Mouse (Mus musculus) macrophage (primary cell): ENCODE results near the gene Poc1b. TPM values are rescaled to one million over a fixed set of nuclear protein-coding genes. Genes with fewer than 3 reads are reported as not detected.

ENCODE experiments used
- H3K27ac ChIP-seq: fragments of 350-480 bp; formaldehyde crosslinking; 2 replicates; pipeline ENCODE4 v1.9.0; 2021
- H3K36me3 ChIP-seq: fragments of 350-480 bp; formaldehyde crosslinking; 2 replicates; pipeline ENCODE4 v1.9.0; 2021; ENCODE audit errors: inconsistent target
- H3K4me3 ChIP-seq: fragments of 350-480 bp; formaldehyde crosslinking; 2 replicates; pipeline ENCODE4 v1.9.0; 2021; ENCODE audit errors: inconsistent target
- H3K79me2 ChIP-seq: fragments of 350-480 bp; formaldehyde crosslinking; 2 replicates; pipeline ENCODE4 v1.9.0; 2021; ENCODE audit errors: inconsistent target
- WGBS: methylation state at CpG from one replicate; pipeline ENCODE4 v1.1.7; 2026; ENCODE audit warnings: inconsistent platforms; ENCODE audit not compliant: missing documents; 5-methylcytosine and 5-hydroxymethylcytosine counted together
- polyA plus RNA-seq: library from polyadenylated mRNA; stranded (reverse); fragments of 250-400 nt; gene quantifications from 3 replicates; pipeline ENCODE4 v1.2.4, GENCODE M21; 2018; ENCODE audit warnings: inconsistent platforms

Poc1b gene
- polyA plus RNA-seq, 1 experiment from 2014 or later = 22.8 TPM

DNA sequence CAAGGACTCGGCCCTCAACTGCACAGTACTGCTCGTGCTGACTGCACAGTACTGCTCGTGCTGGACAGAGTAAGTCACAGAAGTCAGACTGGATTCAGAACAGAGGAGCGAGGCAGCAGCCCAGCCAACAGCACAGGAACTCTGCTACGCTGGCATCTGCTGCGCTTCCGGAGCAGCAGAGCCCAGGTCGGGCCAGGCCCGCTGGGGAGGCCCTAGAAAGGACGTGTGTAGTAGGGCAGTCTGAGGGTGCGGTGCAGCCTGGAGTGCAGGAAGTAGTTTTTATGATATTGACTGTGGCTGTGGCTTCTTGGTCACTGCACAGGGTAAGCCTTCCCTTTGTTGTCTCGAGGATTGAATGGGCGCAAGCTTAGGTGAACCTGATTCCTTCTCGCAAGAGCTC is 20.1 kb downstream of the Poc1b start:
- no peak overlapping the region for H3K4me3 ChIP-seq
- no peaks in the 10 kb centered on the region for H3K36me3 ChIP-seq
- no peaks in the 10 kb centered on the region for H3K79me2 ChIP-seq
- WGBS = 33% methylated on average over 14 of the region's 14 CpGs
- H3K27ac ChIP-seq = peak overlapping the region; percentile 89

DNA sequence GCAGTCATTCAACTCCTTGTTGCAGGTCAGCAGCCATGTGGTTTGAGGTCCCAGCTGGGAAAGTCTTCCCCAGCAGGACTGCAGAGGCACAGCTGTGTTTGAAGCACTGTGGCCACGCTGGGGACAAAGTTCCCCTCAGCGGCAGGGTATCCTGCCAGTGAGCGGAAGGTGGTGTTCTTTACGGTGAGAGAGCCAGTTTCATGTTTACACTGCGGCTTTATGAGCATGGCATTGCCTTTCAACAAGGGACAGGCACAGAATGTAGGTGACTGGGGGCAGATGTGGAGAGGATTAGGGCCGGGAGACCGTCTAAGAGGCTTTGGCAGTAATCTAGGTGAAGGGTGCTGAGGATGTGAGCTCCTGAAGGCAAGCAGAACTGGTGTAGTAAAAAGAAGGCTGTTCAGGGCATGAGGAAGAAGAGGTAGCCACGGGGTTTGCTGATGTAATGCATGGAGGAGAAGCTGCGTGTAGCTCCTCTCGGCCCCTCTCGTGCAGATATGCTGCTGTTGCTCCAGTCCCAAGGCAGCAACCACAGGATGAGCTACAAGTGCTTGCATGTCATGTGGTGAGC is 20.9 kb downstream of the Poc1b start:
- Histone ChIP-seq H3K4me3 (no peak overlapping the region), H3K79me2 (no peaks in the 10 kb centered on the region), H3K27ac (peak overlapping the region; percentile 89), H3K36me3 (no peaks in the 10 kb centered on the region)
- 2% methylated on average over 11 of the region's 11 CpGs for WGBS

DNA sequence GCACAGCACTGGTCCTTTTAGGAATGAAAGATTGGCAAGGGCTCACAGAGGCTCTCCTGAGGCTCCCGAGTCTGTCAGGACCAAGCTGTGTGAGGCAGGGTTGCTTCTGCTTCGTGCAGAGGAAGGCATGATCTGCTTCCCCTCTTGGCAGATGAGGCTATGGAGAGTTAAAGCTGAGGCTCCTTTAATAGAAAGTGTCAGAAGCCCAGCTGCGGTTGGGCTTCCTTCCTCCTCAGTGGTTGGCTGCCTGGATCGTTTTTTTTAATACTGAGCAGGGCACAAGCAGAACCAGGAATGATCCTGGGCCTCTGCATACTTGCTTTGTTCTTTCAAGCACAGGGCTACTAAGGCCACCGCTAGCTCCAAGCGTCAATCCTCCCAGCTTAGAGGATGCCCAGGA is 23.8 kb downstream of the Poc1b start:
- H3K4me3 ChIP-seq = no peak overlapping the region; the same call in 1 of the 2 replicates
- H3K79me2 ChIP-seq = no peaks in the 10 kb centered on the region
- WGBS = 1% methylated on average over 6 of the region's 6 CpGs
- H3K36me3 ChIP-seq = no peaks in the 10 kb centered on the region
- H3K27ac ChIP-seq = peak overlapping the region; percentile 93

DNA sequence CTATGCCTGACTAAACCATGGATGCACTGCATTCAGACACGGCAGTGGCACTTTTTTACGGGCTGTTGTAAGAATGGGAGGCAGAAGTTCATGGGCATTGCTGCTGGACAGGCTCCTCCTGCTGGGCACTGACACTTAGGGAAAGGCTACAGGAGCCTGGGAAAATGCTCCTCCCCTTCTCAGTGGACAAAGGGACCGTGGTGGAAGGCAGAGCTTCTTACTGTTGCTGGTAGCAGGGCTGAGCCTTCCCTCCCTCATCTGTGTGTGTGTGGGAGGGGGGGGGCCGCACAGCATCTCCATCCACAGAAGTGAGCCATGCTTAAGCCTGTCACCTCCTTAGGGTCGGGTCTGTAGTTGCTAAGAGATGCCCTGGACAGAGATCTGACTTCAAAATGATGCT is 24.5 kb downstream of the Poc1b start:
- peak overlapping the region; percentile 93 for H3K27ac ChIP-seq
- H3K4me3 ChIP-seq = no peak overlapping the region
- no peaks in the 10 kb centered on the region for H3K36me3 ChIP-seq
- 44% methylated on average over 5 of the region's 5 CpGs for WGBS
- H3K79me2 ChIP-seq = no peaks in the 10 kb centered on the region

DNA sequence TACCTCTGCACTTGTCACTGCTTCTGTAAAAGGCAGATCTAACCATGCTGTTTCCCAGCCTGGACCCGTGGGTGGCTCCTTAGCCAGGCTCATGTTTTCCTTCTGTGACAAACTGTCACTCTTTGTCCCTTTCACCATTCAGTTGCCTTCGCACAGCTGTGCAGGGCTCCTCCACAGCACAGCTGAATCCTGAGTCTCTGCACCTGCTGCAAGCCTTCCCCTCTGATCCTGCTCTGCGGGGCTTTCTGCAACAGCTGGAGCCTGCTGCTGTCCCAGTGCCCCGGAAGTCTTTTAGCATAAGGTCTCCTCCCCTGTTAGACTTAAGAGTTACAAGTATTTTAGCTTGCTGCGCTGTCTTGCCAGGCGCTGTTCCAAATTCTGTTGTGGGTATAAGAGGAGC is 25.4 kb downstream of the Poc1b start:
- H3K4me3 ChIP-seq = no peak overlapping the region
- 47% methylated on average over 6 of the region's 6 CpGs for WGBS
- H3K36me3 ChIP-seq = no peaks in the 10 kb centered on the region

DNA sequence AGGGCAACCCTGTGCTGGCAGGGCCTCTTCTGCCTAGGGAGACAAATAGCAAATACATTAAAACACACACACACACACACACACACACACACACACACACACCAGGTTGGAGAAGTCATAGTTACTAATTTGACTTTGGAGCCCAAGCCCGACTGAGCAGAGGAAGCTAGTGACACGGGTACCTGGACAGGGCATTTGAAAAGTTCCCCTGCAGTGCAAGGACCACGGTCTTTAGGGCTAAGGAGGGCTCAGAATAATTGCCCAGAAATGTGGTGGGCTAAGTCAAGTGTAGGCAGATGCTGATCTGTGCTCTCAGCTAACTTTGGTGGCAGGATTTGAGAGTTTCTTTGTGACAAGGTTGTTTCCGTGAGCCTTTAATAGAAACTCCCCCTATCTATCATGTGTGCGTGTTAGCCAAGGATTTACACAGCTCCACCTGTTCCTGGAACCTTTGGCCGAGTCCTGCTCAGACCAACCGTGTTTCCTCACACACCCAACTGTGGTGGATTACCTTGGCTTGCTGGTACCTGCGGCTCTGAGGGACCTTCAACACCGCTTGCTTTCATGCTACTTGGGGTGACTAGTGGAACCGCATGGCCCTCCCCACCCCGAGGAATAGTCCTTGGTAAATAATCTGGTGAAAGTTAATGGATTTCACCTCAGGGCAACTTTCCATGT is 25.9 kb downstream of the Poc1b start:
- H3K79me2 ChIP-seq = no peaks in the 10 kb centered on the region
- H3K36me3 ChIP-seq = no peaks in the 10 kb centered on the region
- WGBS = 88% methylated on average over 11 of the region's 11 CpGs
- no peak overlapping the region for H3K4me3 ChIP-seq
- H3K27ac ChIP-seq = no peak overlapping the region

More for the DNA sequence above, 25.4 kb downstream of the Poc1b start:
- Histone ChIP-seq H3K79me2 (no peaks in the 10 kb centered on the region), H3K27ac (no peak overlapping the region)

DNA sequence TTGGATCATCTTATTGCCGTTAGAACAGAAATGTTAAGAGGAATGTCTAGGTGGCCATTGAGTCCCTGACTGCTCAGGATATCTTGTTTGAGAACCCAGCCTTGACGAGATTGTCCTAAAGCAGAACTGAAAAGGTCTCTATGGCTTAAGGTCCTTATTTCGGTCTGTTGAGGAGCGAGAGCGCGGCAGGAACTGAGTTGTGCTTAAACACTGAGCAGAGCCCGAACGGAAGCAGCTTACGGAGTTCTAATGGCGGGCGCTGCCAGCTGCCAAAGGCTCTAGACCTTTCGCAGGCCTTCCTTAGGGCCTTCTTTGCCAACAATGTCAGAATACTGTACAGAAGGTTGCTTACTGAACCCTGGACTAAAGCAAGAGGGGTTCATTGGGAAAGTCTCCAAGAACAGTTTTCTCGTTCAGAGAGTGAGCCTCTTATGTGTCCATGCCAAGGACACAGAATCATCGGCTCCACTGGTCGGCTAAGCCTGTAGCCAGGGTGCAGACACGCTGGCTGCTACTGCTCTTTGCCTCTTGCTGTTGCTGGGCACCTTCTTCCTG is 26.6 kb downstream of the Poc1b start:
- WGBS = 95% methylated on average over 16 of the region's 16 CpGs
- H3K4me3 ChIP-seq = no peak overlapping the region
- H3K79me2 ChIP-seq = no peaks in the 10 kb centered on the region
- H3K27ac ChIP-seq = no peak overlapping the region
- no peaks in the 10 kb centered on the region for H3K36me3 ChIP-seq

DNA sequence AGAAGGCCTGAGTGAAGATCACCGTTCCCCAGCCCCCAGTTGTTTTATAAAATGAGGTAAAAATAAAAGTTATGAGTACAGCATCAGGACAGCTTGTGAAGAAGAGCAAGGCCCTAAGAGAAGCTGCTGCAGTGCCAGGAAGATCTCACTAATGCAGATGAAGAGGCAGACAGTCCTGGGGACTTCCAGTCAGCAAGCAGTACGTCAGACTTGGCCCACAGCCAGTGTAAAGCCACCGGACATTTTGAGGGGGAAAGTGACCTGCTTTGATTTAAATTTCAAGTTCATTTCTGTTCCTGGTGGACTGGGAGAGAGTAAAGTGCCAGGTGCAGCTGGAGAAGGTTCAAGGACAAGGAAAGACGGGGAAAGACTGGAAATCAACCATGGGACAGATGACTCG is 29.5 kb downstream of the Poc1b start:
- 82% methylated on average over 5 of the region's 5 CpGs for WGBS
- Histone ChIP-seq H3K79me2 (no peaks in the 10 kb centered on the region), H3K4me3 (no peak overlapping the region), H3K36me3 (no peaks in the 10 kb centered on the region), H3K27ac (no peak overlapping the region)

DNA sequence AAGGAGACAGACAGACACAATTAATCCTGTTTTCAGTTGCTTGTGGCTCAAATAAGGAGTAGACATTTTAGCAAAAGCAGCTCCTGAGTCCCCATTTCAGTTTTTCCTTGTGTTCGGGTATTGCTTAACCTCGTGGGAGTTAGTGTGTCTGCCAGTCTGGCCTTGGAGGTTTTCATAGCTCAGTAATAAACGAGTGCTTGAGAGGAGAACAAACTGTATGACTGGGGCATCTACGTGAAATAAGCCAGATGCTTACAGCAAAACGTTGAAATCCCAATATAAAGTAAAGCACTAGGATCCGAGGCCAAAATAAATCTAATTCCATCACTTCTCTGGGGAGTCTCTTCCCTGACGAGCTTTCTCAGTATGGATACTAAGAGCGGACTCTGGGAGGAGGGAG is 38.8 kb downstream of the Poc1b start:
- 72% methylated on average over 8 of the region's 8 CpGs for WGBS
- Histone ChIP-seq H3K27ac (no peak overlapping the region), H3K36me3 (no peaks in the 10 kb centered on the region), H3K4me3 (no peak overlapping the region), H3K79me2 (no peaks in the 10 kb centered on the region)

DNA sequence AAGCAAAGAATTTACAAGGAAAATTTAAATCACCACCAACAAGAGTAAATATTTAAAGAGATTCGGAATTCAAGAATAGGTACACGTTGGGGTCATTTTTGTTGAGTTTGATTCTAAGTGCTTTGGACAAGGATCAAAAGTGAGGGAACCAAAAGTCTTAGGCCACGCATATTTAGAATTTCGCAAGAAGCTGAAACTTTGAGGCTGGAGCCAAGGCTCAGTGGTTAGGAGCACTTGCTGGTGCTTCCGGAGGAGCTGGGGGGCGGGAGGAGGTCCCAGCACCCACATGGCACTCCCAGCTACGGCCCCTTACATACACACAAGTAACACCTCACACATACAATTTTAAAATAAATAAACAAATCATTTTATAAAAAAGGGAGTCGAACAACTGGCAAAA is 39.8 kb downstream of the Poc1b start:
- no peak overlapping the region for H3K27ac ChIP-seq
- H3K36me3 ChIP-seq = no peaks in the 10 kb centered on the region
- 36% methylated on average over 7 of the region's 8 CpGs for WGBS
- no peak overlapping the region for H3K4me3 ChIP-seq
- no peaks in the 10 kb centered on the region for H3K79me2 ChIP-seq

DNA sequence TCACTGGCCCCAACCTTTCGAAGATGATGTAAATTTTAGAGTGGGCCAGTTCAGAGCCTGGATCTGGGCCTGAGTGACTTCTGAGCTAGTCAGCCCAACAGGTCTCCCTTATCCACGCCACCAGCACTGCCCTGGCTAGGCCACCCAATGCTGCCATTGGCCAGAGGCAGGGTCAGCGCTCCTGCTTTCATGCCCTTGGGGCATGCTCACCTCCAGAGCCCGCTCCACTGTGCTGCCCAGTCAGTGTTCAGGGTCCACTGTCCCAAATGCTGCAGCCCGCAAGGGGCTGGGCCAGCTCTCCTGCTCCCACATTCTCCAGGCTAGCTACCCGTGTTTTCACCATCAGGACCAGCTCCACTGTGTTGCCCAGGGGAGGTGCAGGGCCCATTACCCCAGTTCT is 43.2 kb downstream of the Poc1b start:
- Histone ChIP-seq H3K36me3 (no peaks in the 10 kb centered on the region), H3K4me3 (no peak overlapping the region), H3K79me2 (no peaks in the 10 kb centered on the region), H3K27ac (no peak overlapping the region)
- WGBS = 98% methylated on average over 6 of the region's 6 CpGs

DNA sequence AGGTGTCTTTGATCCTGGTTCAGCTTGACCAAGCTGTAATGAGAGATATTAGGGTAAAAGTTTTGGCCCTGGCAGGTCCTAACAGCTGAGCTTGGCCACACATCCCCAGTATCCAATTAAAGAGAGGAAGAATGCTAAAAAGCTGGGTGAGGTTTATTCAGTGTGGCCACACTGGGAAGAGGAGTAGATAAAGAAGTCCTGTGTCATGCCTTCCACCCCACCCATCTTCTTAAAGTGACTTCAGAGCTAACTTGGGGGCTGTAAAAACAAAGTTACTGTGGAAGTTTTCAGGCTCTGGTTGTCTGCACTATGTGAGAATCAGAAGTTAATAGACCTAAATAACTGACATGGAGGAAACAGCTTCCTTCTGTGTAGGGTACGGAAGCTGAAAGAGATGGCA is 44.7 kb downstream of the Poc1b start:
- 82% methylated on average over 1 of the region's 1 CpGs for WGBS
- H3K27ac ChIP-seq = no peak overlapping the region

DNA sequence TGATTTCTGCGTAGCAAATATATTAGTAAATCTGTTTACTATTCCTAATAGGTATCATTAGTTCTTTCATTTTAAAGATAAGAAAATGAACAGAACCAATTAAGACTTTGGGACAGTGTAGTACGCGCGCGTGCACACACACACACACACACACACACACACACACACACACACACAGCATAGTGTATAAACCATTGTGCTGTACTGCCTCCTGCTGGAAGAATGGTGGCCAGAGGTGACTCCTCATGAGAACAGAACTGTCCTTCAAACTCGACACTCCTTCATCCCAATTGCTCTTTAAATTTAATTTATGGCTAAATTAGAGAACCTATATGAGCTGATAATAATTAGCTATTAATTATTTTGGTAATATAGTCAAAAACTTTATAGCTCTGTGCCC is 45.2 kb downstream of the Poc1b start:
- WGBS = 83% methylated on average over 6 of the region's 6 CpGs

More for the DNA sequence above, 44.7 kb downstream of the Poc1b start:
- H3K4me3 ChIP-seq = no peak overlapping the region
- H3K79me2 ChIP-seq = no peaks in the 10 kb centered on the region
- H3K36me3 ChIP-seq = no peaks in the 10 kb centered on the region

DNA sequence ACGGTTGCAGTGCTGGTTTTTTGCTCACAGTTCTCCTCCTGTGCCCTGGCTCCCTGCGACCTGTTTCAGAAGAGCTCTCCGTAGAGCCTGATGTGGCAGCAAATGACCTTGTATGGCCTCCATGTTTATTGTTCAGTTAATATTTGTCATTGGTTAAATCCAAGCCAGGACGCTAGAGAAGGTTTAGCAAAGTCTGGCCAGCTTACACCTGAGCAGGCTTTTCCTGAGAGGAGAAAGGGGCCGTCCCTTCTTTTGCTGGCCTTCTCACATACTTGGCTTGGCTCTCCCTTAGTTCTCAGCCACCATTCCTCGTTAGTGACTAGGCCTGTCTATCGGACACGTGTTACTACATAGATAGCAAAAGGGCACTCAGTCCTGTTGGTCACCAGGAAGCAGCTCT is 47.8 kb downstream of the Poc1b start:
- no peak overlapping the region for H3K27ac ChIP-seq
- H3K36me3 ChIP-seq = no peaks in the 10 kb centered on the region
- 95% methylated on average over 8 of the region's 8 CpGs for WGBS
- no peak overlapping the region for H3K4me3 ChIP-seq
- H3K79me2 ChIP-seq = no peaks in the 10 kb centered on the region

More for the DNA sequence above, 45.2 kb downstream of the Poc1b start:
- no peak overlapping the region for H3K4me3 ChIP-seq
- H3K36me3 ChIP-seq = no peaks in the 10 kb centered on the region
- no peak overlapping the region for H3K27ac ChIP-seq
- no peaks in the 10 kb centered on the region for H3K79me2 ChIP-seq

DNA sequence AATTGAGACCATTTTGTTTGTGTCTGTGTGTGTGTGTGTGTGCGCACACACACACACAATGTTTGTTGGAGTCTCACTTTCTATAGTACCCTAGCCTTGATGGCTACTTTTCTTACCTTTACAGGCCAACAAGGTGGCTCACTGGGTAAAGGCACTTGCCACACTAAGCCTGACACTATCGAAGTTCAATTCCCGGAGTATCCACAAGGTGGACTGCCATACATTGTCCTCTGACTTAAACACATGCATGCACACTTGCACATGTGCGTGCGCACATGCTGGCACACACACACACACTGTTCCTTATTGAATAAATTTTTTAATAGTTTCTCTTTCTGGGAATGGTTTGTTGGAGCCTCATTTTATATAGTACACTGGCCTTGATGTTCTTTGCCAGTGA is 50.0 kb downstream of the Poc1b start:
- Histone ChIP-seq H3K79me2 (no peaks in the 10 kb centered on the region), H3K27ac (no peak overlapping the region), H3K4me3 (no peak overlapping the region), H3K36me3 (peaks cover 5% of the 10 kb centered on the region; the same call in 1 of the 2 replicates)
- WGBS = 92% methylated on average over 5 of the region's 5 CpGs
